Mouse (Mus musculus): Measurements from ENCODE around the gene 1700001P01Rik.
"Not testable (repeated sequence)": the region's sequence is repeated elsewhere in the genome, so short reads cannot be mapped to it uniquely, and the experiment has no call there.

Gene 1700001P01Rik

GRCm38 (mm10) chr11:97793165-97793564 lies 17.4 kb upstream of the 1700001P01Rik start:
- DNase-seq (ENCODE audit: low spot score in 2 of 2), result no peak

- DNase-seq (ENCODE audit: low spot score in 2 of 2), result not testable (repeated sequence)
These were observed 15.2 kb upstream of the 1700001P01Rik start for GRCm38 (mm10) chr11:97790778-97791438.

- no peak for DNase-seq (ENCODE audit: low spot score in 2 of 2)
These were observed 14.0 kb upstream of the 1700001P01Rik start for GRCm38 (mm10) chr11:97789727-97790126.

- DNase-seq (ENCODE audit: low spot score in 2 of 2), result no peak
These were observed 12.2 kb upstream of the 1700001P01Rik start for GRCm38 (mm10) chr11:97787961-97788360.

- no peak for DNase-seq (ENCODE audit: low spot score in 2 of 2)
These were observed 6.8 kb upstream of the 1700001P01Rik start for GRCm38 (mm10) chr11:97782564-97782895.

GRCm38 (mm10) chr11:97781832-97782563 lies 6.3 kb upstream of the 1700001P01Rik start, which contains the start of gene Rpl23:
TSS of gene Rpl23 (minus strand) at chr11:97782437.
- peak; percentile 99 for DNase-seq (ENCODE audit: low spot score in 2 of 2)

GRCm38 (mm10) chr11:97781478-97781831 lies 5.7 kb upstream of the 1700001P01Rik start:
- no peak for DNase-seq (ENCODE audit: low spot score in 2 of 2)

GRCm38 (mm10) chr11:97779968-97780701 lies 4.4 kb upstream of the 1700001P01Rik start:
- no peak for DNase-seq (ENCODE audit: low spot score in 2 of 2)

- DNase-seq (ENCODE audit: low spot score in 2 of 2), result no peak
These were observed 3.2 kb upstream of the 1700001P01Rik start for GRCm38 (mm10) chr11:97778918-97779317.

- DNase-seq (ENCODE audit: low spot score in 2 of 2), result no peak
These were observed 1.4 kb upstream of the 1700001P01Rik start for GRCm38 (mm10) chr11:97777129-97777529.

- DNase-seq (ENCODE audit: low spot score in 2 of 2), result no peak
These were observed 895 bp upstream of the 1700001P01Rik start for GRCm38 (mm10) chr11:97776497-97777128.

- DNase-seq (ENCODE audit: low spot score in 2 of 2), result no peak
These were observed 532 bp downstream of the 1700001P01Rik start for GRCm38 (mm10) chr11:97775186-97775585.

GRCm38 (mm10) chr11:97771410-97771809 lies 4.3 kb downstream of the 1700001P01Rik start:
- DNase-seq (ENCODE audit: low spot score in 2 of 2), result no peak

GRCm38 (mm10) chr11:97769704-97770103 lies 6.0 kb downstream of the 1700001P01Rik start:
- DNase-seq (ENCODE audit: low spot score in 2 of 2), result peak; percentile 72 to 74

GRCm38 (mm10) chr11:97766154-97766881 lies 9.4 kb downstream of the 1700001P01Rik start, which contains the start of gene Cwc25:
TSS of gene Cwc25 (minus strand) at chr11:97766556.
- DNase-seq (ENCODE audit: low spot score in 2 of 2), result peak; percentile 90 to 94

- no peak for DNase-seq (ENCODE audit: low spot score in 2 of 2)
These were observed 14.1 kb downstream of the 1700001P01Rik start for GRCm38 (mm10) chr11:97761638-97762037.

- DNase-seq (ENCODE audit: low spot score in 2 of 2), result no peak
These were observed 16.8 kb downstream of the 1700001P01Rik start for GRCm38 (mm10) chr11:97758942-97759341.

GRCm38 (mm10) chr11:97758125-97758524 lies 17.6 kb downstream of the 1700001P01Rik start:
- DNase-seq (ENCODE audit: low spot score in 2 of 2), result no peak

GRCm38 (mm10) chr11:97753277-97753676 lies 22.4 kb downstream of the 1700001P01Rik start:
- no peak for DNase-seq (ENCODE audit: low spot score in 2 of 2)

- DNase-seq (ENCODE audit: low spot score in 2 of 2), result no peak
These were observed 27.2 kb downstream of the 1700001P01Rik start for GRCm38 (mm10) chr11:97748496-97748895.

- no peak for DNase-seq (ENCODE audit: low spot score in 2 of 2)
These were observed 27.9 kb downstream of the 1700001P01Rik start for GRCm38 (mm10) chr11:97747773-97748172.
